Mouse (Mus musculus): Measurements from ENCODE around the gene Sept5.

DNA sequence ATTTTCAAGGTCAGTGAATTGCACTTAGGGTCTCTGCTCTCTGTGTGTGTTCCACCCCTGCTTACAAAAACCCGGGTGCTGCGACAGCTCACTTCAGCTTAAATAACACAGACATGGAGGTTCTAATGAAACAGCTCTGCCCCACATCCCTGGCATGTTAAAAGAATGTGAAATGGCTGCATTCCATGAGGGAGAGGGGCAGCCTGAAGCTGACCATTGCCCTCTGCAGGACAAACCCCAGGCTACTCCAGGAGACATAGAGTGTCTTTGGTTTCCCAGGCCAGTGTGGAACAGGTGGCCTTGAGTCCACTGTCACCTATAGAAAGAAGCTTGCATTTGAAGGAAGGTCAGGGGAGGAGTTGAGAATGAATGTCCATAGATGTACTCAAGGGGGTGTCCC is 49.4 kb downstream of the Sept5 start:
- TF ChIP-seq MAX (IDR thresholded peaks at IDR 0.05) (no peak), CTCF (IDR thresholded peaks at IDR 0.05; ENCODE audit: control insufficient read depth, insufficient read depth, insufficient read length) (no peak), MYOD1 (IDR thresholded peaks at IDR 0.05; ENCODE audit: control insufficient read depth, insufficient read length, low read depth) (no peak)
